Mouse (Mus musculus): ENCODE measurements around the gene Hoga1.

DNA sequence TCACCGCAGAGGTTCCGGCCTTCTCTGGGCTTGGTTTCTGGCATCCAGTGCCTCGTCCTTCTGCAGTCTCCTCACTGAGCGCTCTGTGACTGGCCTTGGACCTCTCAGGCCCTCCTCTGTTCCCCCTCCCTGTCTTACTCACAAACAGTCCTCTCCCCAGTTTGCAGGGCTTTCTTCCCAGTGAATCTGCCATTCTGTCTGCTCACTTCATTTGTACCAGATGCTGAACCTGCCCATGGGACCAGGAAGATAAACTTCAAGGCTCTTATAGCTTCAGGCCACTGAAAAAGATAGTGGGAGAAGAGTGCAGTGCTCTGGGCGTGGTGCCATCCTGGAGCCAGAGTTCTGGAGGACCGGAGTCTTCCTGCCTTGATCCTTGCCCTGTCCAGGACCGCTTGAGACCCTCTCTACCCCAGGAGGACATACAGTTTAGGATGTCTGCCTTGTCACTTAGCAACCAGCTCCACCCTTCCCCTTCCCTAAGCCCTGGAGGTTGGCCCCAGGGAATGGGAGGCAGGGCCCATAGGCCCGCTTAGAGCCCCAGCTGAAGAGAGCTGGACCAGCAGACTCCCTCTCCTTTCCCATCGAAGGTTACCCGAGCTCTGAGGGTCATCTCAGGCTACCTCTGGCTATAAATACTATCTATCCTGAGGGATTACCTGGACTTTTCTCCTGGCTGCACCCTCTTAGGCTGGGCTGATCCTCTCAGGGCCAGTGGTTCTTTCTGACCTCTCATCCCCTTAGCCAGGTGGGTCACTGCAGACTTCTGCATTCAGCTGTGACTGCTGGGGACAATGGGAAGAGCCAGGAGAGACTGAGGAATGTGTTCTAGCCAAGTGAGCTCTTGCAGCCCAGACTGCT lies 23.5 kb upstream of the Hoga1 start:
- no peak for TF ChIP-seq CTCF (conservative IDR thresholded peaks at IDR 0.05; ENCODE audit: insufficient read depth, insufficient read length, low read depth, low read length)
- no peak for TF ChIP-seq POLR2A (IDR thresholded peaks at IDR 0.05; ENCODE audit: low read depth, low read length)

All from kidney, adult 2 months (tissue).